Mouse (Mus musculus) cerebellum, adult 2 months (tissue): ENCODE measurements around the gene Ltbp3.

Experiments used
- CTCF ChIP-seq: fragments of 200-500 bp; IDR thresholded peaks from 2 replicates; pipeline ENCODE4 v1.5.1; 2011; ENCODE audit warnings: low read depth, mild to moderate bottlenecking, control low read depth, low read length, moderate library complexity, borderline replicate concordance; ENCODE audit not compliant: insufficient read depth
- POLR2A ChIP-seq: fragments of 200-500 bp; IDR thresholded peaks from 2 replicates; pipeline ENCODE4 v1.6.1; 2011; ENCODE audit warnings: low read length, control low read depth, borderline replicate concordance; ENCODE audit not compliant: insufficient read depth

- no peak for TF ChIP-seq CTCF
- no peak for TF ChIP-seq POLR2A
Observed at GRCm38 (mm10) chr19:5756321-5756985, 15.7 kb downstream of the Ltbp3 start.
